Mouse (Mus musculus): ENCODE measurements at regions not wholly inside any gene's neighbourhood (a gene's known extent, or its start where the extent isn't known, plus 50 kb on each side); places are given as distances from the start of the nearest gene placed in this dataset.
"Not testable (repeated sequence)": the region's sequence is repeated elsewhere in the genome, so short reads cannot be mapped to it uniquely, and the experiment has no call there.

GRCm38 (mm10) chr7:60733331-60733994 is 593.4 kb upstream of the Snrpn start:
- DNase-seq (ENCODE audit: low spot score), result not testable (repeated sequence)

- DNase-seq (ENCODE audit: low spot score), result peak; percentile 60
Observed at GRCm38 (mm10) chr7:60728108-60728721, 588.2 kb upstream of the Snrpn start.
